ENCODE assay signal across 11 mouse cellular contexts in the genomic region with DNA sequence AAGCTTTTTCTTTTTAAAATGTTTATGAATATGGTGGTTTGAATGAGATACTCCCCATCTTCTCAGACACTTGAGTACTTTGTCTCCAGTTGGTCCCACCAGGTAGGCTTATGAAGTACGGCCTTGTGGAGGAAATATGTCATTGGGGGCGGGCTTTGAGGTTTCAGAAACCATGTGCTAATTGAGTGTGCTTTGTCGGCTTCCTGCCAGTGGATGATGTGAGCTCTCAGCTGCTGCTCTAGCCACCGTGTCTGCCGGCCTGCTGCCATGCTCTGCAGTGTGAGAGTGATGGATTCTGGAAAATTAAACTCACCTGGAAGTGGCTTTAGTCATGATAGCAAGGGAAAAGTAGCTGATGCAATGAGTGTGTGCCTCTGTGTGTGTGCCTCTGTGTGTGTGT. TPM values are rescaled to one million over a fixed set of nuclear protein-coding genes. Genes with fewer than 3 reads are reported as not detected.
A peak's percentile ranks its signal among the peaks of the same experiment; 100 is the strongest.
DNase-seq lines count a peak whose midpoint lies in the region; ATAC-seq and TF ChIP-seq lines count a peak whose summit lies in the region.
"Had no signal": no experiment of that assay in that cellular context is flagged by ENCODE, and none has a peak within 500 bp of the region (broad histone marks: within the 10 kb centered on the region; RNA-seq: fewer than 3 reads in every experiment).

No protein-coding gene starts in this region.

- peak; percentile 66 to 81 for DNase-seq in cerebellum, postnatal 14 days
- no peak for DNase-seq in cerebellum, adult 8-10 months
- DNase-seq in layer of hippocampus, adult 9-11 months: peak; percentile 33
- DNase-seq in layer of hippocampus, adult 2 months (ENCODE audit: low spot score in 2 of 2): no peak
- peak; percentile 39 for DNase-seq in thymus, postnatal 14 days
- DNase-seq in thymus, postnatal 10 days (ENCODE audit: low spot score in 2 of 2): no peak
- no peak for DNase-seq in heart, postnatal 25 days (ENCODE audit: low spot score)

- ATAC-seq in erythroid progenitor cell, adult 5-6 weeks (replicated peaks; ENCODE audit: low FRiP score, poor library complexity, severe bottlenecking): no peak
- ATAC-seq: forebrain, embryonic 15.5 days had no signal

- intact Hi-C loops in heart, postnatal 25 days (cut with DNase I): no loop called here

- H3K4me3 ChIP-seq in layer of hippocampus, adult 2 months: no peak overlapping the region
- H3K4me3 ChIP-seq: forebrain, embryonic 15.5 days; heart, embryonic 10.5 days had no signal

- H3K27ac ChIP-seq in layer of hippocampus, adult 2 months: no peak overlapping the region
- H3K27ac ChIP-seq: forebrain, embryonic 15.5 days; heart, embryonic 10.5 days had no signal

- TF ChIP-seq CTCF in layer of hippocampus, adult 2 months (conservative IDR thresholded peaks at IDR 0.05): no peak

RNA-seq across cellular contexts. Expression of gene Igdcc4, which starts 13.8 kb away (rescaled TPM):
- total RNA-seq in layer of hippocampus, adult 2 months (2021): 10 to 100 TPM; 34.7 to 38.8 TPM
- total RNA-seq in erythroid progenitor cell, adult 5-6 weeks (2015; ENCODE audit: low replicate concordance): not detected in 2 replicates
- total RNA-seq in erythroid progenitor cell, adult 5-6 weeks (2017; ENCODE audit: low replicate concordance): not detected in 2 replicates
- total RNA-seq in heart, postnatal 25 days (2021): 10 to 100 TPM in 1 of 2 experiments, 1 to 10 TPM in 1; 8.9 to 10.3 TPM

RNA-seq across cellular contexts. Expression of gene Igdcc3, which starts 53.5 kb away (rescaled TPM):
- total RNA-seq in layer of hippocampus, adult 2 months (2021): 1 to 10 TPM; 3.5 to 4.9 TPM
- total RNA-seq in erythroid progenitor cell, adult 5-6 weeks (2015; ENCODE audit: low replicate concordance): not detected in 2 replicates
- total RNA-seq in erythroid progenitor cell, adult 5-6 weeks (2017; ENCODE audit: low replicate concordance): not detected in 2 replicates
- total RNA-seq in heart, postnatal 25 days (2021): under 1 TPM in 1 of 2 experiments, not detected in 1; 0.08 TPM
- total RNA-seq: megakaryocyte-erythroid progenitor cell, adult 5-6 weeks had no signal

RNA-seq across cellular contexts. Expression of gene Dpp8, which starts 55.3 kb away (rescaled TPM):
- 100 to 1,000 TPM; 162 to 170 TPM for total RNA-seq in layer of hippocampus, adult 2 months (2021)
- total RNA-seq in erythroid progenitor cell, adult 5-6 weeks (2015; ENCODE audit: low replicate concordance): 70.3 and 82.6 TPM in 2 replicates
- 110 and 113 TPM in 2 replicates for total RNA-seq in erythroid progenitor cell, adult 5-6 weeks (2017; ENCODE audit: low replicate concordance)
- total RNA-seq in heart, postnatal 25 days (2021): 10 to 100 TPM; 57.4 to 68.0 TPM

Comparison
In these comparisons a context has a peak if more than half of its experiments do, and no peak if none do; other contexts are left out.
1. DNase-seq: peak in cerebellum, postnatal 14 days (2 of 2), layer of hippocampus, adult 9-11 months (single experiment) and thymus, postnatal 14 days (single experiment); none in cerebellum, adult 8-10 months (single experiment), layer of hippocampus, adult 2 months (0 of 2), thymus, postnatal 10 days (0 of 2) and heart, postnatal 25 days (single experiment).
2. RNA of gene Igdcc4, which starts 13.8 kb away (total RNA-seq): 34.7 to 38.8 TPM in layer of hippocampus, adult 2 months and 8.9 to 10.3 TPM in heart, postnatal 25 days; not detected in erythroid progenitor cell, adult 5-6 weeks; every median in the first group is over 4 times any median in the second.
3. RNA of gene Igdcc3, which starts 53.5 kb away (total RNA-seq): 3.5 to 4.9 TPM in layer of hippocampus, adult 2 months; 0.08 TPM in heart, postnatal 25 days and not detected in erythroid progenitor cell, adult 5-6 weeks; every median in the first group is over 4 times any median in the second.